In genomic region chr19:55542461-55542860, GRCm38 (mm10) we compare ENCODE assay signal across 10 mouse cellular contexts.
A peak's percentile ranks its signal among the peaks of the same experiment; 100 is the strongest.
DNase-seq lines count a peak whose midpoint lies in the region; ATAC-seq and TF ChIP-seq lines count a peak whose summit lies in the region.
"Had no signal": no experiment of that assay in that cellular context is flagged by ENCODE, and none has a peak within 500 bp of the region (broad histone marks: within the 10 kb centered on the region; RNA-seq: fewer than 3 reads in every experiment).

No protein-coding gene starts in this region.

- no peak overlapping the region for H3K4me3 ChIP-seq in intestine, embryonic 16.5 days (ENCODE audit: low read length)
- no peak overlapping the region for H3K4me3 ChIP-seq in midbrain, postnatal 0 days (ENCODE audit: low read depth, low read length)
- H3K4me3 ChIP-seq: megakaryocyte, embryonic 14.5 days; neural tube, embryonic 15.5 days had no signal

- no peak for TF ChIP-seq CTCF in midbrain, postnatal 0 days (IDR thresholded peaks at IDR 0.05)

- 37% methylated on average over 6 of the region's 6 CpGs for WGBS in intestine, embryonic 16.5 days
- WGBS in midbrain, postnatal 0 days = 86% methylated on average over 6 of the region's 6 CpGs

- DNase-seq in heart, adult 18-20 months = peak; percentile 23 to 50
- no peak for DNase-seq in heart, postnatal 36 days
- peak; percentile 98 for DNase-seq in 3T3-L1 (ENCODE audit: low read depth, low spot score)
- peak; percentile 47 for DNase-seq in R1 (ENCODE audit: low read depth, low spot score)
- no peak for DNase-seq in midbrain, postnatal 0 days (ENCODE audit: low spot score)
- DNase-seq in layer of hippocampus, postnatal 36 days = no peak
- no peak for DNase-seq in urinary bladder, postnatal 10 days (ENCODE audit: low spot score)

- no peak overlapping the region for H3K4me2 ChIP-seq in intestine, embryonic 16.5 days (ENCODE audit: low read depth, low read length)
- no peak overlapping the region for H3K4me2 ChIP-seq in midbrain, postnatal 0 days (ENCODE audit: low read depth, low read length, poor library complexity, severe bottlenecking)
- H3K4me2 ChIP-seq: neural tube, embryonic 15.5 days had no signal

- intact Hi-C loops in heart, postnatal 36 days (cut with DNase I) = loop anchor here (5.0 kb wide), 1 partner anchor 335 kb away; no protein-coding TSS in a partner anchor

- H3K9ac ChIP-seq in intestine, embryonic 16.5 days (ENCODE audit: low read depth, low read length) = 0 out of 2 replicates have a peak overlapping the region, but pooled peaks have one; percentile 7
- H3K9ac ChIP-seq in midbrain, postnatal 0 days (replicated peaks; ENCODE audit: low read length, poor library complexity, severe bottlenecking) = no peak overlapping the region
- H3K9ac ChIP-seq: neural tube, embryonic 15.5 days had no signal

- peak overlapping the region; percentile 61; the same call in 1 of the 2 replicates for H3K27ac ChIP-seq in intestine, embryonic 16.5 days (ENCODE audit: low read length)
- no peak overlapping the region for H3K27ac ChIP-seq in midbrain, postnatal 0 days (ENCODE audit: low read depth, low read length)
- H3K27ac ChIP-seq: neural tube, embryonic 15.5 days had no signal

- no peaks in the 10 kb centered on the region for H3K9me3 ChIP-seq in intestine, embryonic 16.5 days (ENCODE audit: control insufficient read depth, low read length)
- no peaks in the 10 kb centered on the region for H3K9me3 ChIP-seq in midbrain, postnatal 0 days (ENCODE audit: low read length)
- H3K9me3 ChIP-seq: megakaryocyte, embryonic 14.5 days; neural tube, embryonic 15.5 days had no signal

- H3K4me1 ChIP-seq in intestine, embryonic 16.5 days (ENCODE audit: control insufficient read depth, insufficient read depth, low read length) = peaks cover 14% of the 10 kb centered on the region
- no peaks in the 10 kb centered on the region for H3K4me1 ChIP-seq in midbrain, postnatal 0 days (ENCODE audit: insufficient read depth, low read length)

- peak; percentile 62 for ATAC-seq in intestine, embryonic 16.5 days
- ATAC-seq in midbrain, postnatal 0 days (ENCODE audit: low FRiP score) = no peak

- no peaks in the 10 kb centered on the region for H3K27me3 ChIP-seq in intestine, embryonic 16.5 days (replicated peaks; ENCODE audit: control insufficient read depth, insufficient read depth, low read length)
- no peaks in the 10 kb centered on the region for H3K27me3 ChIP-seq in midbrain, postnatal 0 days (ENCODE audit: insufficient read depth, low read length)
- H3K27me3 ChIP-seq: megakaryocyte, embryonic 14.5 days had no signal

- H3K36me3 ChIP-seq in intestine, embryonic 16.5 days (ENCODE audit: control insufficient read depth, insufficient read depth, low read length) = no peaks in the 10 kb centered on the region
- H3K36me3 ChIP-seq in midbrain, postnatal 0 days (ENCODE audit: insufficient read depth, low read length) = no peaks in the 10 kb centered on the region
- H3K36me3 ChIP-seq: neural tube, embryonic 15.5 days had no signal

Comparison
In these comparisons a context has a peak if more than half of its experiments do, and no peak if none do; other contexts are left out.
1. DNase-seq: peak in heart, adult 18-20 months (2 of 2), 3T3-L1 (single experiment) and R1 (single experiment); none in heart, postnatal 36 days (0 of 2), midbrain, postnatal 0 days (single experiment), layer of hippocampus, postnatal 36 days (0 of 2) and urinary bladder, postnatal 10 days (single experiment).